Mouse (Mus musculus) CD8-positive naive resting alpha-beta T cell, adult 2 months (primary cell): ENCODE measurements around the gene Vwc2l.

ENCODE experiments used
- DNase-seq, 2 experiments: peaks; one replicate each; pipeline ENCODE4 v3.0.0; 2022; ENCODE audit warnings: low read depth in 2 of 2, low spot score in 2 of 2

Gene Vwc2l

DNA sequence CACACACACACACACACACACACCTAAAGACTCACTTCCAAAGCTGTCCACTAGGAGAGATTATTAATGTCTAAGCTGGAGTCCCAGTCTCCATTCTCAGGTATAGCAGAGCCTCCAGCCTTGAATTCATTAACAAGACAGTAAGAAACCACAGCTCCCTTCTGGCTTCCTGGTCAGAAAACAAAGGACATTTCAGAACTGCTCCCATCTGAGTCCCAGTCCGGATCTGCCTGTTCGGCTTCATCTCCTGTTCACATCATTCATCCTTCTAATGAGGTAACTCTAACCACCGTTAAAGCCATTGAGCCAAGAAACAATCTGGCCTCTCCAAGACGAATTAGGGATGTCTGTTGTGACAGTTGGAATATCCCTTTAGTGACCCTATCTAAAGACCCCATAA is 185.7 kb downstream of the Vwc2l start:
- no peak for DNase-seq

DNA sequence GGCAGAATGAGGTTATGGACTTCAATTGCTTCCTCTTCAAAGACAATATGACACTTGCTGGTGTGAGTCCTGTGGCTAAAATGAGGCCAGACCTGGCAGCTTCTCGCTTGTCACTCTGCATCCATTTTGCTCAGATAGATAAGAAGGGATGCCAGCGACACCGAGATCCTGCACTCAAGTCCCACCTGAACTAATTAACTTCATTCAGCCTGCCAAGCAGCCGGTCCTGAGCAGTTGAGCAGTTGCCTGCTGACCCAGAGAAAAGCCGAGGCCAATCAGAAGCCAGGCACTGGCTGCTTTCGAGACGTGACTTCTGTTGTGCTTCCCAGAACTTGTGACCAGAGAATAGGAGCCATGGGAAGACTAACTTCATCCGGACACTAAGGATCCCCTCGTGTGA is 187.6 kb downstream of the Vwc2l start:
- no peak for DNase-seq

DNA sequence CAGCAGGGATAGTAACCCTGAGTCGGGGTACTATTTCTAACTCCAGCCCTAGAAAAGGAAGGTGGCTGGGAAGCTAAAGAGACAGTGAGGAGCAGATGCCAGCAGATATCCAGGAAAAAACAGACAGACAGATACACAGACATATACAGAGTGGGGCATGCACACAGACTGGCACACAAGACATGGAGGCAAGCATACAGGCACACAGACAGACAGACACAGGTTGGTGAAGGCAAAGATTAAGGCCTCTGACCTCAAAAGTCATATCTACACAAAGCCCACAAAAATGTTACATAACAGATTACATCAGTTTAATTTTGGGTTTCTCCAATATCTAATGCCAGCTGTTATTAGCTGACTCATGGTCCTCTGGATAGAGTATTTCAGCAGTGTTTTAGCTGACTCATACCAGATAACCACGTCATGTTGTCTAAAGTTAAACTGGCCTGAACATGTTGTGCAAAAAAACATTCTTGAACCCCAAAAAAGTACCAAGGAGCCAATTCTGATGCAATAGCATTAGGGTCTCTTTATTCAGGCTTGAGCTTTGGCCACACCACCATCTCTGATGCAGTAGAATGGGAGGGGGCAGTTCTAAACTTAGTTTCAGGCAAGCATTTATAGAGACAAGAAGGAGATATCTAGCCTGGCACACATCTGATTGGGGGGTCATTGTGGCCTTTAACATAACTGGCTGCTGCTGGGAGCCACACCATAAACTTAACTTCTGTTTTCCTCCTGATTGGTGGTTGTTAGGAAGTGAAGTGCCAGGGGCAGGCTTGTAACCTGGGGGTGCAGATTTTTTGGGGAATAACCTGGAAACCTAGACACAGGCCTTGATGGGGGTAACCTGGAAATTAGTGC is 192.9 kb downstream of the Vwc2l start:
- DNase-seq, result no peak

DNA sequence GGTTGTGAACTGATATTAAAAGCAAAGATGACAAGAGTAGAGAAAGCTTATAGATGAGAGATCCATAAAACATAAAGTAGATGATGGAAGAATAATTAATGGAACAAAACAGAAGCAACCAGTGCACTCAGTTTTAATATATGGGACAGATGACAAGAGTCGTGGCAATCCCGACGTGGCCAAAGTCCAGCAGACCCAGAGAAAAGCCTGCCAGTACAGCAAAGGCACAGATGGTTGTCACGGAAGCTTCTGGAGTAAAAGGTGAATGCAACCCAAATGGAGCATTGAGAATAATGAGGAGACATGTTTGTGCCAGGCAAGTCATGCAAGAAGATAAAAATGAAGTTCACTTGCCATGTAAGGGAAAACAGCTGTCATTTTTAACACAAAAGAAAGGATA is 207.5 kb downstream of the Vwc2l start:
- DNase-seq, result no peak
